Mouse (Mus musculus): ENCODE results near the gene Rbm5.
A peak's percentile ranks its signal among the peaks of the same experiment; 100 is the strongest.

Gene Rbm5

GRCm38 (mm10) chr9:107770374-107771290 is at the start of gene Rbm5:
TSS of gene Rbm5 (minus strand) at chr9:107770996.
- peak; percentile 95 for DNase-seq

- no peak for DNase-seq
Observed at GRCm38 (mm10) chr9:107812132-107812531, 41.3 kb upstream of the Rbm5 start.

- DNase-seq = no peak
Observed at GRCm38 (mm10) chr9:107810985-107811384, 40.2 kb upstream of the Rbm5 start.

DNA sequence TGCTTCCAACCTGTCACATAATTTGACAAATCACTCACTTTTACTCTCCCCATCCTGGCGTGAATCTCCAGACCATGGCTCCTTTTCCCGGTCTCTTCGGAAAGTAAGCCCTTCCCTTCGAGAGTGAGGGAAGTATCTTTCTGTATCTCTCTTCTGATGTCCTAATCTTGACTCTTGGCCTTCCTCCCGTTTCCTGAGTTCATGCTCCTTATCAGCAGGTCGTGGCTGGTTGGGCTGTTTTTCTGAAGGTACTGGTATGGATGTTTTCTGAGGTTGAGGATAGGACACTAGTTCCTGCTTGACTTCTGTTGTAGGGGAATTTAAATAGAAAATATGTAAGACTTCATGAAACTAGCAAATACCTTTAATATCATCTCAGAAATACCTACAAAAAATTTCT is 20.9 kb upstream of the Rbm5 start:
- no peak for DNase-seq

DNA sequence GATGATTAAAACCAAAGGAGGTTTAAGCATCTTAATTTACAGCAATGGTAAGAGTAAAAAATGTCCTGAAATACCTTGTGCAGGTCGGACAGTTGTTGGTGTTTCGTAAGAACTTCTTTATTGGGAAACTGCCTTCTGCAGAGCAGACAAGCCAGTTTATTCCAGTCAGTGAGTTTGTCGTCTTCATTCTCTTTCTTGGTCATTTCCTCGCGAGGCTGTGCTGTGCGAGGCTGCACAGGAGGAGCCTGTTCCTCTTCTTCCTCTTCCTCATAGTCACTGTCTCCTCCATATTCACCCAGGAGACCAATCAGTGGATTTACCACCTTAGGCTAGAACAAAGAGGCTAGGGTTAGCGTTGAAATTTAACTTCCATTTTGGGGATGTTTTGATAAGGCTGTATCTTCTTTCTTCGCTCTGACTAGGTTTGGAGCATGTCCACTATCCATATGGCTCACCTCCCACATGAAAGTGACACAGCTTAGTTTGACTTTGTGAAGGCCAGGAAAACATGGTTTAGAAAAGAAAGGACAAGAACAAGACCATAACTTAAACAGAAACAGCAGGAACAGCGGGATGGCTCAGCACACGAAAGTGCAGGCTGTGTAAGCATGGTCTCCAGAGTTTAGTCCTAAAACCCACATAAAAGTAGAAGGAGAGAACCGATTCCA is 11.9 kb upstream of the Rbm5 start:
- DNase-seq = no peak

DNA sequence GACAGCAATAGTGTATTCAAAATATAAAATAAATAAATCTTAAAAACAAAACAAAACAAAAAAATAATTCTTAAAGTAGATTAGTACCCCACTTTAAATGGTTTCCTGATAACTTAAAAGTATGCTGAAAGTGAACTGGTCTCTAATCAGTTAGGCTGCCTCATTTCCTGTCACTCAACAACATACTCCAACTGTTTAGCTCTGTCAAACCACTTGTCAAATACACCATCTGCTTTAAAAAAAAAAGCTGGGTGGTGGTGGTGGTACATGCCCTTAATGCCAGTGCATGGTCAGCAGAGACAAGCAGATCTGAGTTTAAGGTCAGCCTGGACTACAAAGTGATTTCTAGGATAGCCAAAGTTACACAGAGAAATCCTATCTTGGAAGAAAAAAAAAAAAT is 6.0 kb upstream of the Rbm5 start:
- DNase-seq = no peak

- DNase-seq = no peak
Observed at GRCm38 (mm10) chr9:107774411-107774810, 3.6 kb upstream of the Rbm5 start.

- DNase-seq = no peak
Observed at GRCm38 (mm10) chr9:107771782-107772181, 986 bp upstream of the Rbm5 start.

DNA sequence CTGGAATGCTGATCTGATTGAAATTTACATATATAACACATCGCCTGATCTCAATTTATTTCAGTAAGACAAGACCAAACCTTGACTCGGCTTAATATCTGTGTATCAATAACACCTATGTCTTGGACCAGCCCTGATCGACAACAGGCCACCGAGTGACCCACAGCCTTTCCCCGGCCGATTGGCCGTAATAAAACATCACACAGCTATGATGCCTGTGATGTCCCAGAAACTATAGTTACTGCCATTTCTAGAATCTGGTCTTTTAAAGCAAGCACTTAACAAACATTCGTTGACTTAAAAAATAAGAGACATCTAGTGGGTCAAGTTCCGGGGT is 791 bp downstream of the Rbm5 start:
- no peak for DNase-seq

GRCm38 (mm10) chr9:107769445-107770000 is 1.3 kb downstream of the Rbm5 start:
- no peak for DNase-seq

DNA sequence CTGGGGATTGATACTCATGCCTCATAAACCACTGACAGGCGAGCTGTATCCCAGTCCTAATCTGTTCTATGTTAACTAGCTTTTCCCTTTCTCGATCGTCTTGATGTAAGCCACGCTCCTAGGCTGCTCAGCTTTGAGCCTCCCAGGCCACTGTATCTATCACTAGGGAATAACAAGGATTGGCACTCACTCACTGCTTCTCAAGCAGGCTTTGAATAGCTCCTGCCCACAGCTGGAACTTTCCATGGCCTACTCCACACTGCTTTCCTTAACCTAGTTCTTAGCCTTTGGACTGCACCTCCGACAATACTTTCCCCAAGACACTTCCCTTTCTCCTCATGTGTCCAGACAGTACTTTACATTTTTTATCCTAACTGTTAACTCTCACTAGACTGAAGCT is 1.9 kb downstream of the Rbm5 start:
- DNase-seq = peak; percentile 24

- DNase-seq = no peak
Observed at GRCm38 (mm10) chr9:107759593-107759992, 11.2 kb downstream of the Rbm5 start.

GRCm38 (mm10) chr9:107750378-107750777 is 20.4 kb downstream of the Rbm5 start:
- DNase-seq = no peak

DNA sequence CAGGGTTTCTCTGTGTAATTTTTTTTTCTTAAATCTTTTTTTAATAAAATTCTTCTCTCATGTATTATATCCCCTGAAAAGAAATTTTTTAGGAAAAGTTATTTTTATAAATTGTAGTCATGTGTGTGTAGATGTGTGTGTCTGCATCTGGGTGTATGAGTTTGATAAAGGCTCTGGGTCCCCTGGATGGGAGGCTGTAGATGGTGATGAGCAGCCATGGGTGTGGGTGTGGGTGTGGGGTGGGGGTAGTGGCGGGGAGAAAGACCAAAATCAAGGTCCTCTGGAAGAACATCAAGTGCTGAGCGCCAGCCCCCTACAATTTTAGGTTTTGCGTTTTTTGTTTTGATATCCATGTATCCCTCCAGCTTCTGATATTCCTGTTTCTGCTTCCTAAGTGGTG is 22.7 kb downstream of the Rbm5 start:
- DNase-seq = no peak

GRCm38 (mm10) chr9:107747310-107747709 is 23.5 kb downstream of the Rbm5 start:
- DNase-seq = no peak

DNA sequence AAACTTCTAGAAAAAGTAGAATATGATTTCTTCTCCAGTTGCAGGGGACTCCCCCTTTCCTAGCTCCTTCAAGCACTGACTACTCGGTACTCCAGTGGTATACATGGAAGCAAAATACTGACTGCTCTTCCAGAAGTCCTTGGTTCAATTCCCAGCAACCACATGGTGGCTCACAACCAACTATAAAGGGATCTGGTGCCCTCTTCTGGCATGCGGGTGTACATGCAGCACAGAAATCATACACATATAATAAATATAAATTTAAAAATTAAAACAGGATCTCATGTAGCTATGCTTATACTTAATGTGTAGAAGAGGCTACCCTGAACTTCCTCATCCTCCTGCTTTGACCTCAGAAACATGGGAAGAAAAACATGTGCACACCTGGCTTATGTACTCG is 24.1 kb downstream of the Rbm5 start:
- DNase-seq = no peak

DNA sequence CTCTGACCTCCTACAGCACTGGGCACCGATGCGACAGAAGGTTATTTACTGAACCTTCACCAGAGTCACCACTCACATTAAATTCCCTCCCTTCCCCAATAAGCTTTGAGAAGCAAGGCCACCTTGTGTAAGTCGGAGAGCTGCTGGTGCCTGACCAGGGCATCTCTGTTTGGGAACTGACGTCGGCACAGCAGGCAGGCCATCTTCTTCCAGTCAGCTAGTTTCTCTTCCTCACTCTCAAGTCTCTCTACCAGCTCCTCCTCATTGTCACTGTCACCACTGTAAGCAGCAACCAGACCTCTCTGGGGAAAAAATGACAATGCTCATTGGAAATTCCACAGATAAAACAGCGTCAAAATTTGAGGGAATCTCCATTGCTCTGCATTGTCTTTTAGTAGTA is 26.7 kb downstream of the Rbm5 start:
- DNase-seq = no peak

DNA sequence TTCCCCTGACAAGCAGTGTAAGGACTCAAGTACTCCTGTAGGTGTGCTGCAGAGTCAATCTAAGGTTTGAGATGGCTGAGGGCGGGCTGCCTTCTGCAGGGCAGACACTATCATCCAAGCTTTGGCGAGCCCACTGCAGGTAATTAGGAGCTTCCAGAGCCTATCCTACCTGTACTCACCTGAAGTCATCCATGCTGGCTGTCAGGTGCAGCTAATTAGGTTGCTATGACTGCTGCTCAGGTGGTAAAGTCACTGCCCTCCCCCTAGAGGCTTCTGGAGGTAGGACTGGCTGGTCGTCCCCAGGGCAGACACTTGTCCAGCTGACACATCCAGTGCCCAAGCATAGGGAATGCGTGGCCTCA is 32.0 kb downstream of the Rbm5 start:
- peak; percentile 59 for DNase-seq

GRCm38 (mm10) chr9:107738020-107738840 is 32.6 kb downstream of the Rbm5 start:
- DNase-seq = peak; percentile 92

DNA sequence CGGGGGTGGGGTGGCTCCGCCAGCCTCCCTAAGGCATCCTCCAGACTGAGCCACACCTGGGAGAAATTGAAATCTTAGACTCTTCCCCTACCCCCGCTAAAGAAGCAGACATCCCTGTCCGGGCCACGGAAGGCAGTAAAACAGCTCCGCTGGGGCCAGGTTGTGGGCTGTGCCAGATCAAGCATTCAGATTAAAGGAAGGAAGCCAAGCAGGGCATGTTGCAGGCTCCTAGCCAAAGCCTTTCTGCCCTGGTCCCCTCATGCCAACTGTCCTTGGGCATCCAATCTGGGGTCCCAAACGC is 34.7 kb downstream of the Rbm5 start:
- peak; percentile 47 for DNase-seq

GRCm38 (mm10) chr9:107735356-107736184 is 35.2 kb downstream of the Rbm5 start:
- DNase-seq = no peak

DNA sequence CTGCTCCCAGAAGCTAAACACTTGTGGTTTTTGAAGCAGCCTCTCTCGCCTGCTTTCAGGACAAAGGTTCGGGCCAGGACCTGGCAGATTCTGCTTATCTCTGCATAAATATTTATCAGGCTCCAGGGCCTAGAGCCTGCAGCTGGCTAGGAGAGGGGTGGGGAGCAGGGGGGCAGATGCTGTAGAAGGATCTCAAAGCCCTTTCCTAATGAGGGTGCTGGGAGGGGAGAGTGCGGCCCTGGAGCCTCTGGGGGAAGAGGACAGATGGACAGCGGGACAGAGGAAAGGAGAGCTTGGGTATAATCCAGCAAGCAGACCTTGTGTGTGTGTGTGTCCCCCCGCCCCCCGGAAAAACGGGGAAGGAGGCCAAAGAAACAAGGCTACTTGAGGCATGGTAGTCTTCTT is 36.2 kb downstream of the Rbm5 start:
- DNase-seq = no peak

DNA sequence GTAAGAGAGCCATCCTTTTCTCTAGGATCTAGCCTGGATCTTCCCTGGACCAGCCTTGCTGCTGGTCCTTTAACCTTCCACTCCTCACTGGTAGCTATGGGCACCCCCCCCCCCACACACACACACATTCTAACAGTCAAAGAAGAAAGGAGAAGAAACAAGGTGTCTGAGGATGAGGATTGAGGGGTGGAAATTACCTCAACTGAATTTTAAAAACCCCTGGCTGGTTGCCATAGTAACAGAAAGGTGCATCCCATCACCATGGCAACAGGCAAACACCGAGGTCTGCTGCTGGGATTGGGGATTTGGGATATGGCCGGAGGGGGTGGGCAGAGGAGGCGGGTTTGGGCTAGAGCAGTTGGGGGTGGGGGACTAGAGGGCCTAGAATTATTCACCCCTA is 41.1 kb downstream of the Rbm5 start:
- DNase-seq = no peak

Data from kidney, postnatal 14 days (tissue).